Mouse (Mus musculus): ENCODE results near the gene Tapbpl.

DNA sequence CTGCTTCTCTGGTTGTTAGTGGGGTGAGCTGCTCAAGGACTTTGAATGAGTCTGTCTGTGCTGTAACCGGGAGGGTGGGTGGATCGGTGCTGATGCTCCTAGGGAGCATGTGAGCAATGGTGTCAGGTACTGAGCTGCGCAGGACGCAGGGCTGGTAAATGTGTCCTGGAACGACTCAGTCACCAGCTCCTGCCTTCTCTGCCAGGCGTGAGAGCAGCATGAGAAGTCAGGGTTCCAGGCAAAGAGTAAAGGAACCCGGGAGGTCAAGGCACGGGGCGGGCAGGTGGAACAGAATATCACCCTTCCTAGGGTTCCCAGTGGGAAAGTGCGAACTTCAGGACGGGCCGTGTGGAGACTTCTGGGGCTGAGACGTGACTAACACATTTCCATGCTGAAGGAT lies 34.4 kb upstream of the Tapbpl start:
- TF ChIP-seq CTCF (IDR thresholded peaks at IDR 0.05; ENCODE audit: control insufficient read depth, insufficient read depth, low read length) (no peak), POLR2A (IDR thresholded peaks at IDR 0.05; ENCODE audit: borderline replicate concordance, control insufficient read depth, low read depth, low read length) (no peak)
